Mouse (Mus musculus) C2C12 (cell line): ENCODE data around the gene Cfl1. TPM values are rescaled to one million over a fixed set of nuclear protein-coding genes. Genes with fewer than 3 reads are reported as not detected.

Source experiments
- H3K27me3 ChIP-seq: one replicate; pipeline ENCODE4 v1.6.1; 2011; ENCODE audit not compliant: control insufficient read depth, insufficient read depth, insufficient read length
- H3K36me3 ChIP-seq: one replicate; pipeline ENCODE4 v1.6.1; 2011; ENCODE audit not compliant: control insufficient read depth, insufficient read depth
- H3K4me3 ChIP-seq: one replicate; pipeline ENCODE4 v1.5.1; 2011; ENCODE audit warnings: mild to moderate bottlenecking, control low read depth; ENCODE audit not compliant: poor library complexity, insufficient read depth, severe bottlenecking
- H3K79me2 ChIP-seq: one replicate; pipeline ENCODE4 v1.6.1; 2011; ENCODE audit not compliant: control insufficient read depth, insufficient read depth
- H3K79me3 ChIP-seq: one replicate; pipeline ENCODE4 v1.6.1; 2011; ENCODE audit warnings: low read depth, control low read depth
- H3ac ChIP-seq: one replicate; pipeline ENCODE3; 2011; ENCODE audit warnings: low read depth; ENCODE audit not compliant: control insufficient read depth, insufficient read length
- CEBPB ChIP-seq: IDR thresholded peaks from one replicate; pipeline ENCODE4 v1.6.1; 2011; ENCODE audit warnings: low read depth, mild to moderate bottlenecking, control low read depth, moderate library complexity
- CTCF ChIP-seq: IDR thresholded peaks from one replicate; pipeline ENCODE4 v1.5.1; 2011; ENCODE audit not compliant: control insufficient read depth, insufficient read depth, insufficient read length
- FOSL1 ChIP-seq: IDR thresholded peaks from one replicate; pipeline ENCODE4 v1.8.0; 2011; ENCODE audit warnings: mild to moderate bottlenecking, low read length; ENCODE audit not compliant: poor library complexity, insufficient read depth, severe bottlenecking
- MAX ChIP-seq: IDR thresholded peaks from one replicate; pipeline ENCODE4 v1.6.1; 2011; ENCODE audit warnings: mild to moderate bottlenecking, control low read depth
- MYOD1 ChIP-seq: IDR thresholded peaks from one replicate; pipeline ENCODE4 v1.6.1; 2011; ENCODE audit warnings: low read depth; ENCODE audit not compliant: control insufficient read depth, insufficient read length
- MYOG ChIP-seq: IDR thresholded peaks from one replicate; pipeline ENCODE4 v1.6.1; 2011; ENCODE audit not compliant: control insufficient read depth, insufficient read length; ENCODE audit errors: extremely low read depth
- USF1 ChIP-seq: IDR thresholded peaks from one replicate; pipeline ENCODE4 v1.6.1; 2011; ENCODE audit warnings: low read depth, mild to moderate bottlenecking, control low read depth, moderate library complexity
- polyA plus RNA-seq: library from polyadenylated mRNA; unstranded; fragments of >200 nt; fragmentation: generic; extraction: Trizol; gene quantifications from one replicate; pipeline ENCODE4 v1.2.1, GENCODE M21; 2012; ENCODE audit warnings: missing spikeins

Cfl1 gene
- polyA plus RNA-seq, 1 experiment, result 2,315 TPM

- TF ChIP-seq MYOD1 (no peak), FOSL1 (no peak), USF1 (no peak), CEBPB (no peak), CTCF (no peak), MYOG (no peak), MAX (no peak)
- H3K4me3 ChIP-seq, result no peak overlapping the region
These were observed 53.8 kb downstream of the Cfl1 start for GRCm38 (mm10) chr19:5544031-5544430.

More at GRCm38 (mm10) chr19:5544031-5544430, 53.8 kb downstream of the Cfl1 start:
- no peaks in the 10 kb centered on the region for H3K79me3 ChIP-seq
- H3K79me2 ChIP-seq, result no peaks in the 10 kb centered on the region
- H3ac ChIP-seq, result no peak overlapping the region
- peaks cover 10% of the 10 kb centered on the region for H3K27me3 ChIP-seq
- H3K36me3 ChIP-seq, result no peaks in the 10 kb centered on the region

Other genes starting within 250 kb of the Cfl1 start
- 10.1 TPM for gene Pacs1, start 217.3 kb upstream of the Cfl1 start, polyA plus RNA-seq
- 149 TPM for gene Sf3b2, start 195.0 kb upstream of the Cfl1 start, polyA plus RNA-seq
- gene Gal3st3, start 192.1 kb upstream of the Cfl1 start, polyA plus RNA-seq, result not detected
- gene Catsper1, start 154.7 kb upstream of the Cfl1 start, polyA plus RNA-seq, result not detected
- 85.8 TPM for gene Cst6, start 140.9 kb upstream of the Cfl1 start, polyA plus RNA-seq
- gene Eif1ad, start 123.7 kb upstream of the Cfl1 start, polyA plus RNA-seq, result 48.5 TPM
- 506 TPM for gene Banf1, start 123.3 kb upstream of the Cfl1 start, polyA plus RNA-seq
- 68.5 TPM for gene Sart1, start 101.8 kb upstream of the Cfl1 start, polyA plus RNA-seq
- 0.02 TPM for gene Tsga10ip, start 87.9 kb upstream of the Cfl1 start, polyA plus RNA-seq
- 428 TPM for gene Drap1, start 65.5 kb upstream of the Cfl1 start, polyA plus RNA-seq
- gene AI837181, start 65.3 kb upstream of the Cfl1 start, polyA plus RNA-seq, result 90.3 TPM
- gene Fosl1, start 42.9 kb upstream of the Cfl1 start, polyA plus RNA-seq, result 146 TPM
- gene Ccdc85b, start 32.6 kb upstream of the Cfl1 start, polyA plus RNA-seq, result 30.5 TPM
- gene Fibp, start 29.8 kb upstream of the Cfl1 start, polyA plus RNA-seq, result 83.7 TPM
- 4.8 TPM for gene Ctsw, start 21.9 kb upstream of the Cfl1 start, polyA plus RNA-seq
- gene Efemp2, start 16.5 kb upstream of the Cfl1 start, polyA plus RNA-seq, result 177 TPM
- gene Mus81, start 2.1 kb upstream of the Cfl1 start, polyA plus RNA-seq, result 50.3 TPM
- 0.15 TPM for gene 1700020D05Rik, start 13.3 kb downstream of the Cfl1 start, polyA plus RNA-seq
- gene Snx32, start 20.1 kb downstream of the Cfl1 start, polyA plus RNA-seq, result 1.1 TPM
- gene Ovol1, start 70.2 kb downstream of the Cfl1 start, polyA plus RNA-seq, result not detected
- gene Ap5b1, start 77.6 kb downstream of the Cfl1 start, polyA plus RNA-seq, result 3.9 TPM
- gene Rnaseh2c, start 111.4 kb downstream of the Cfl1 start, polyA plus RNA-seq, result 77.8 TPM
- 48.4 TPM for gene Kat5, start 119.8 kb downstream of the Cfl1 start, polyA plus RNA-seq
- gene Rela, start 147.0 kb downstream of the Cfl1 start, polyA plus RNA-seq, result 56.5 TPM
- 22.9 TPM for gene Sipa1, start 173.3 kb downstream of the Cfl1 start, polyA plus RNA-seq
- gene Map3k11, start 198.3 kb downstream of the Cfl1 start, polyA plus RNA-seq, result 24.2 TPM
- 28.0 TPM for gene Pcnx3, start 198.5 kb downstream of the Cfl1 start, polyA plus RNA-seq
- 0.19 TPM for gene Kcnk7, start 213.9 kb downstream of the Cfl1 start, polyA plus RNA-seq
- gene Ehbp1l1, start 235.9 kb downstream of the Cfl1 start, polyA plus RNA-seq, result 62.1 TPM
- 129 TPM for gene Fam89b, start 239.2 kb downstream of the Cfl1 start, polyA plus RNA-seq